Mouse (Mus musculus) kidney, adult 2 months (tissue): ENCODE measurements around the gene Scd4.

Experiments
- CTCF ChIP-seq: fragments of 200-500 bp; conservative IDR thresholded peaks from 2 replicates; pipeline ENCODE4 v1.5.1; 2011; ENCODE audit warnings: low read depth, mild to moderate bottlenecking, control low read depth, low read length, moderate library complexity, mixed read lengths; ENCODE audit not compliant: insufficient read depth, insufficient read length
- POLR2A ChIP-seq: fragments of 200-500 bp; IDR thresholded peaks from one replicate; pipeline ENCODE4 v1.6.1; 2011; ENCODE audit warnings: low read depth, low read length, control low read depth

GRCm38 (mm10) chr19:44313066-44313465 is 19.8 kb upstream of the Scd4 start:
- TF ChIP-seq POLR2A (no peak), CTCF (no peak)
